Mouse (Mus musculus) neutrophil, adult 5-6 weeks (primary cell): ENCODE measurements around the gene 6430628N08Rik. TPM values are rescaled to one million over a fixed set of nuclear protein-coding genes. Genes with fewer than 3 reads are reported as not detected.

ENCODE experiments used
- ATAC-seq: fragments of 151-379, 151-347 bp; 2 replicates; pipeline ENCODE4 v1.8.0; 2017; ENCODE audit warnings: mild to moderate bottlenecking, moderate TSS enrichment; ENCODE audit not compliant: insufficient number of reproducible peaks, poor library complexity, low FRiP score, severe bottlenecking; ENCODE audit errors: extremely low read depth
- total RNA-seq: library from RNA; stranded (forward); fragments of 200-1000 nt; gene quantifications from 2 replicates; pipeline ENCODE4 v1.2.3, GENCODE M21; 2017

6430628N08Rik gene
- total RNA-seq, 1 experiment from 2014 or later: not detected

DNA sequence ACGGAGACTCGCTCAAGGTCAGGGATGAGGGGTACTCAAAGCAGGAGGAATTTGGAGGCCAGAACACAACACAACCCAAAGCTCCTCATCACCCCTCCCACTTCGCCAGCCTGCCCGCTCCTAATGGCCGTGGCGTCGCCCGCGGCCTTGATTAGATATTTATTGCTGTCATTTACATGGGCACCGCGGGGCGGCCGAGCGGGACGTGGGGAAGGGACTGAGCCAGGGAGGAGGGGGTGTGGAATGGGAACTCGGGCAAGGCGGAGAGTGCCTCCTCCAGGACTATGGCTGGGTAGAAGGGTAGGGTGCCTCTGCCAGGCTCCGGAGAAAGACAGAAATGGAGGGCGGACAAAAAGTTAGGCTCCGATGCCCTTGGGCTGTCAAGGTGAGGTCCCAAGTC lies 46.2 kb downstream of the 6430628N08Rik start:
- ATAC-seq: no peak

DNA sequence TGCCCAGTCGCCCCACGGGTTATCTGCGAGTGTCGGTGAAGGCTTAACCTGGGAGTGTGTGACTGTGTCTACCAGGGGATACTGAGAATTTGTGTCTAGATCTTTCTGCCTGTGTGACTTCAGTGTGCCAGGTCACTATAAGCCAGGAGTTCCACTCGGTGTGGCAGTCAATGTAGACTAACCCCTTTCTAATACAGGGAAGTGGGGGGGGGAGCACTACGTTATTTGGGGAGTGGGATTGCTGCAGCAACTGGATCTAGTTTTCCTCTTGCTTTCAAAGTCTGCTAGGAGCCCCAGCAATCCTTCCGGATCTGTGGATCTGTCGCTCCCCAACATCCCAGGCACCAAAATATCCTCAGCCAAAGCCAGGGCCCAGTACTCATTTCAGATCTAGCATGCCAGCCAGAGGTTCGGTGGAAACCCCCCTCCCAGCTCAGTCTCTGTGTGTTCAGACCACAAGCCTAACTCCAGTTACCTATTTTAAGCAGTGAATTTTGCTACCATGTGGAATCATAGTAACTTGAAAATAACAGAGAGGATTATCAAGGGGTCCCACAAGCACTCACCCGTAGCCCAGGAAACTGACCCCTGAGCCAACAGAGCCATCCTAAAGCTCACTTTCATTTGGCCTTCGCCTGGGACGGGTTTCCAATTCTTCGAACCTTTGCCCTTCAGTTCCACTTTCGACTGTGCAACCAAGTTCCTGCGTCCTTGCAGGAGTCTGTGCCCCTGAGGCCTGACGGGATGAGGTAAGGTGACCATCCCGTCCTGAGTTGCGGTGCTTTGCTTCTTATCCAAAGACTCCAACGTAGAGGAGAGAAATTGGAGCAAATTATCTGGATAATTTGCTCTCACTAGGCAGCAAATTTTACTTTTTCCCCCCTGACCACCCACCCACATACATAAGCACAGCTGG lies 46.9 kb downstream of the 6430628N08Rik start:
- no peak for ATAC-seq

DNA sequence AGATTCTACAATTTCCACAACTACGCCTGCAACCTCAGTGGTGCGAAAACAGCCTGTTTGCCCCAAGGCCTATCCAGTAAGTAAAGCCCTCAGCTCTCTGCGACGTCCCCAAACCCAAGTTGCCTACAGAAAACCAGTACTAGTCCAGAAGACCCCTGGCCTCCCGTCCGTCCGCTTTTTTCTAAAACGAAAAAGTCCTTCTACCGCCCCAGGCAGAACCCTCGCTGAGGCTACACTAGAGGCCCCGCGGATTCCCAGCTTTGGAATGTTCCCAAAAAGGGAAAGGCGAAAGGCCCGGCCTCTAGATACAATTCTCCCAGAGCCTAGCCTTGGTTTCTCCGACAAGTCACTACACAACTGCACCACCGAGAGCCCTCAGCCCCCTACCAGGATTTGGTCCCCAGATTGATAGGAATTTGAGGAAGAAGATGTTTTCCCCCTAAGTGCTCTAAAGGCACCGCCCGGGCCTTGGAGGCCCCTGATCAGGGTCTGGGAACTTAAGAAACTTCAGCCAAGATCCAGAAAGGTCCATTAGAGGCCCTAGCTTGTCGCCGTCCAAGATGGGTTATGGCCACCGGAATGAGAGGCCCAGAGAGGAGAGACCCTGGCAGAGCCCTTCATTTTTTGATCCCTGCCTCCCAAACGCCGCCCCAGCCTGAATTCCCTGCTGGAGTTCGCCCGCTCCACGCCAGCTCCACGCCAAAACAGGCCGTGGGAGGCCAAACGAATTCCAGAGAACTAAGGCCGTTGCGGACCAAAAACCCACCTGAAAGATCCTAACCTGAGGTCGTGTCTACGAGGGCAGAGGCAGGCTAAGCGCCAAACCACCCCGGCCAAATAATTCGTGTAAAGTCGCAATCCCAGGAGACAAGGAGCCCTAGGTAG lies 48.1 kb downstream of the 6430628N08Rik start:
- no peak for ATAC-seq

DNA sequence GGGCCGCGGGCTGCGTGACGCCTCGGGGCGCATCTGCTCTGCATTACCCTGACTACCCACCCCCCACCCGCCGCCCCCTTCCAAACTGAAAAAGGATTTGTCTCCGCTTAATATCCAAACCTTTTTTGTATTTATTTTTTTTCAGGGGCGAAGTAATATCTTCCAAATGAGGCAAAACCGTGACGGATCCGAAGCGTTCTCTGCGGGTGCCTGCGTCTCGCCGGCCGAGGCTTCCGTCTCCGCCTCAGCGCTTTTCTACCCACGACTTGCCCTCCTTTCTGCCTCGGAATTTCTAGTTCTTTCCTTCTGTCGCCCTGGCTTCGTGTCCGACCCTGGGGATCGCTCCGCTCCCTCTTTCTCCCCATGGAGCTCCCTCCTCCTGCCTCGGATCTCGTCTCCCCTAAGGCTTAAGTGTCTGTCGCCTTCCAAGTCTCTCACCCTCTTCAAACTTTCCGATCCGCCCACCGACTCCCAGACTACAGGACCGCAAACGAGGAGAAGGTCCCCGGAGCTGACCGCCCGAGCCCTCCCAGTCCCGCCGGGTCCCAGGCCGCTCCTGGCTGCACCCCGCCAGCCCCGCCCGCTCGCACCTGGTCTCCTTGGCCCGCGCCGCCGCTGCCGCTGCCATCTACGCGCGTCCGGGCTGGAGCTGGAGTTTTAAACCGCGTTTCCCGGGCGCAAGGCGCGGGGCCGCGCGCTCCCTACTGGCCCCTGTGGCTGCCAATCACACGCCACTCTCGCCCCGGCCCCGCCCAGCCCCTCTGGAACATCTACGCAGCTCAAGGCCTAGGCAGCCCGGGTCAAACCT lies 49.0 kb downstream of the 6430628N08Rik start, which contains the start of gene Dmbx1:
TSS of gene Dmbx1 (minus strand) at position 632 of the 808 bp plus-strand sequence.
- no peak for ATAC-seq

DNA sequence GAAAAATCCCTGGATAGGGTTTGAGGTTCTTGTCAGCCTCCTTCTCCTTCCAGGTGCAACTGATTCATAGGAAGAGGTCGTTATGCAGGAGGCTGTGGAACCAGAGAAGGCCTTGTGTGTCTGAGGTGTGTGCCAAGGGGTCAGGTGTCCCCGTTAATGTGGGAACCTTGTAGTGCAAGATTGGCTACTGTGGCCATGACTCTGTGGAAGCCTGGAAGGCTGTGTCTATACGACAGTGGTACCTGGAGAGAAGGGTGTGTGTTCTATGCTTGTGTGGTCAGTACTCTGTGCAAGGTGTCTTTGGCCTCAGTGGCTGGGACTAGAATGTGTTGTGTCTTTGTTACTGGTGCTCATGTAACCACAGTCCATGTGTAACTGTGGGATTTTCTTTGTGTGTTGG lies 50.2 kb downstream of the 6430628N08Rik start:
- no peak for ATAC-seq

DNA sequence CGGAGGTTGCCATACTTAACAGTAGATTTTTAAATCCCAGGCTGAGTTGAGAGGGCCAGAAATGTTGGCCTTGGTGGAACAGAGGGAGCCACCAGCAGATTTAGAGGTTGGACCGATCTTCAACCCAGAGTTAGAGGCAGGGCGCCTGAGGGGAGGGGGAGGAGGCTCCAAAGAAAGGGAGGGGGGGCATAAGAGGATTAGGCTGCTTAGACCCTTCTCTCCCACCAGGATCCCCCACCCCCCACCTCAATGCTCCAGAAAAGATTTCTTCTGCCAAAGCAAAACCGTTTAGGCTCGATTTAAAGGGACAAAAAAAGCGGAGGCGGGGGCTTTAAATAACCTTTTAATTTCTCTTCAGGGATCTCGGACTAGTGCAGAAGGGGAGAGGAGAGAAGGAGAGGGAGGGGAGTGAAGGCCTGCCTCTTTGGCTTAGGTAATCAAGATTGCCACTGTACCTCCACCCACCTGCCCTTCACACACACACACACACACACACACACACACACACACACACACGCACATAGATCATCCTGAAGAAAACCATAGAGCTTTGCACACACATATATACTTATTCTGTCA lies 50.9 kb downstream of the 6430628N08Rik start:
- no peak for ATAC-seq

DNA sequence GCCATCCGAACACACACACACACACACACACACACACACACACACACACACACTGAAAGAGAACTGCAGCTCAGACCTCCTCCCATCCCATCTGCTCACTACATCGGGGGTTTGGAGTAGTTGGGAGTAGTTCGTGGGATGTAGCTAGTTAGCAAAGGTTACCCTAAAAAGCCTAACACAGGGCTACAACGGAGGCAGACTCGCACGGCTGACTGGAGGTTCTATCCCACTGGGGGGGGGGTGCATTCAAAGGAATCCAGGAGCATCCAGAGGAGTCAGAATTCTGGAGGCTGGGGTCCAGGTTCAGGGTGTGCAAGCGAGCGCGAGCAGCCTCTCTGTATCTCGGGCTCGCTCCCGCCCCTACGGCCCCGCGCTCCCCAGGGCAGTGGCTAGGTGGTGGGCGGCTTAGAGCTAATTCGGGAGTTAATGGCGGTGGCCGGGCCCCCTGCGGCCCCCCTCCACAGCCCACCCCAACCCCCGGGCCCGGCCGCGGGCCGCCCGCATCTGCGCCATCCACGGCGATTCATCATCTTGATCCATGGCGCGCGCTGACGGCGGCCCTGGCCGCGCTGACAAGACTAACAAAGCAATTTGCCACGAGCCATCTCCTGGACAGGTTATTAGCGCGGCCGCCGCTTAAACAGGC lies 53.3 kb downstream of the 6430628N08Rik start:
- no peak for ATAC-seq

Other genes starting within 250 kb of the 6430628N08Rik start
- not detected in 2 replicates for gene Cyp4b1, start 242.9 kb upstream of the 6430628N08Rik start, total RNA-seq
- gene Efcab14, start 152.9 kb upstream of the 6430628N08Rik start, total RNA-seq: 49.6 and 52.4 TPM in 2 replicates
- 0.70 and 2.3 TPM in 2 replicates for gene Tex38, start 109.6 kb upstream of the 6430628N08Rik start, total RNA-seq
- gene Atpaf1, start 105.9 kb upstream of the 6430628N08Rik start, total RNA-seq: 9.1 and 9.6 TPM in 2 replicates
- 16.5 and 20.5 TPM in 2 replicates for gene Mob3c, start 62.6 kb upstream of the 6430628N08Rik start, total RNA-seq
- gene Mknk1, start 51.5 kb upstream of the 6430628N08Rik start, total RNA-seq: 210 and 228 TPM in 2 replicates
- not detected in 2 replicates for gene Kncn, start 6.3 kb upstream of the 6430628N08Rik start, total RNA-seq
- gene Dmbx1, start 49.3 kb downstream of the 6430628N08Rik start, total RNA-seq: not detected in 2 replicates
- gene Faah, start 127.3 kb downstream of the 6430628N08Rik start, total RNA-seq: 14.7 and 15.8 TPM in 2 replicates
- gene Nsun4, start 163.2 kb downstream of the 6430628N08Rik start, total RNA-seq: 30.7 and 49.6 TPM in 2 replicates
- 251 and 277 TPM in 2 replicates for gene Uqcrh, start 184.4 kb downstream of the 6430628N08Rik start, total RNA-seq
- 14.8 and 19.8 TPM in 2 replicates for gene Lrrc41, start 184.6 kb downstream of the 6430628N08Rik start, total RNA-seq
- 0.86 and 0.93 TPM in 2 replicates for gene Rad54l, start 233.0 kb downstream of the 6430628N08Rik start, total RNA-seq
- 21.2 and 24.2 TPM in 2 replicates for gene Pomgnt1, start 233.2 kb downstream of the 6430628N08Rik start, total RNA-seq